Mouse (Mus musculus): ENCODE results near the gene Prpf38b. TPM values are rescaled to one million over a fixed set of nuclear protein-coding genes. Genes with fewer than 3 reads are reported as not detected.
"Not testable (repeated sequence)": the region's sequence is repeated elsewhere in the genome, so short reads cannot be mapped to it uniquely, and the experiment has no call there.

The Prpf38b gene
- total RNA-seq, 2 experiments from 2014 or later = 220 to 371 TPM

DNA sequence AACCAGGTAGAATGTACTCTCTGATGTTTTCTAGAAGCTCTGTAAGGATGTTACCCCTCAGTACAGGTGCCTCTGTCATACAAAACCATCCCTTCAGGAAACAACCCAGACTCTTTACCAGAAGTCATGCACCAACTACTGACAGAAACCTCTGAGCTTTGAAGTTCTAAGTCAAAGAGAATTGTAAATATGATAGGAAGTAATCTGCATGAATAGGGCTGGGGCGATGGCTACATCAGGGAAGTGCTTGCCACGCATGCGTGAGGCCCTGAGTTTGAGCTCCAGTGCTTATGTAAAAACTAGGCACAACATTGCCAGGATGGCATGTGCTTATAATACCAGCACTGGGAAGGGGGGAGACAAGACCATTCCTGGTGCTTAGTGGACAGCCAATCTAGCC is 45.9 kb downstream of the Prpf38b start:
- ATAC-seq (replicated peaks; ENCODE audit: low FRiP score, low TSS enrichment, poor library complexity, severe bottlenecking) = no peak

DNA sequence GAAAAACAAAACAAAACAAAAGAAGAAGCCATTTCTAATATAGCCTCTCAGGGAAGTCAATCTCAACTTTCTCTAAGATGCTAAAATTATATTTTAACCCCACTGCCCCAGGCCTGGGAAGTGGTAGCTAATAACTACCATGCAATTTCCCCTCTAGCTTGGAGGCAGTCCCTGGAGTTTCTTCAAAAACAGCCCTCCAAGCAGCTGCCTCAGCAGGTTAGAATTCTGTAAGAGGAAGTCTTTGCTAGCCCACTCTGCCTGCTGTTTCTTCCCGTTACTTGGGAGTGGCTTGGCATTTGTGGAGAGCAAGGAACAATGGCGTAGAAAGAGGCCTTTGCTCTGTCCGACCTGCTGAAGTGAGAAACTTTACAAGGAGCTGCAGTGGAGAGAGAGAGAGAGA is 46.4 kb downstream of the Prpf38b start:
- ATAC-seq (replicated peaks; ENCODE audit: low FRiP score, low TSS enrichment, poor library complexity, severe bottlenecking) = no peak

DNA sequence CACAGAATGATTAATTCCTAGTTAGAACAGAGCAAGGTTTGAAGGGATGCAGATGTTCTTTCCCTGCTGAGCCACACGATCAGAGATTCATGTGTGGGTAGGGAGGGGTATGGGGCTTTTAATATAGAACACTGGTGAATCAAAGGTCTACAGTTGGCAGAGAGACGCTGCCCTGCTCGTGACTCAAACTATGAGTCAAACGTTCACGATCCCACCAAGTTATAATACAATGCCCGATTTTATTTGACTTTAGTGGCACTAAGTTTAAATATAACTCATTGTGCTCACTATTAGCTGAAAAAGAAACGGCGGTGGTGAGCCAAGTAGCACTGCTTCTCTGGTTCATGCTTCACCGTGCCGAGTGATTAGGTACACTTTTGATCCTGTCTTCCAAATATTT is 48.4 kb downstream of the Prpf38b start:
- ATAC-seq (replicated peaks; ENCODE audit: low FRiP score, low TSS enrichment, poor library complexity, severe bottlenecking) = no peak

DNA sequence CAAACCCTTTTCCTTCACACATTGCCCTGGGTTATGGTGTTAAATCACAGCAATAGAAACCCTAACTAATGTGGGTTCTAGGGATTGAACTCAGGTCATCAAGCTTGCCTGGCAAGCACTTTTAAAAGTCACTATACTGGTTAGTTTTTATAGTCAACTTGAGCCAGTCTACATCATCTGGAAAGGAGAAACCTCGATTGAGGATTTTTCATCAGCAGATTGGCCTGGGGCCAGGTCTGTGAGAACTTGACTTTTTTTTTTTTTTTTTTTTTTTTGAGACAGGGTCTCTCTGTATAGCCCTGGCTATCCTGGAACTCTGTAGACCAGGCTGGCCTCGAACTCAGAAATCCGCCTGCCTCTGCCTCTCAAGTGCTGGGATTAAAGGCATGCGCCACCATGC is 49.2 kb downstream of the Prpf38b start:
- ATAC-seq (replicated peaks; ENCODE audit: low FRiP score, low TSS enrichment, poor library complexity, severe bottlenecking) = not testable (repeated sequence)

DNA sequence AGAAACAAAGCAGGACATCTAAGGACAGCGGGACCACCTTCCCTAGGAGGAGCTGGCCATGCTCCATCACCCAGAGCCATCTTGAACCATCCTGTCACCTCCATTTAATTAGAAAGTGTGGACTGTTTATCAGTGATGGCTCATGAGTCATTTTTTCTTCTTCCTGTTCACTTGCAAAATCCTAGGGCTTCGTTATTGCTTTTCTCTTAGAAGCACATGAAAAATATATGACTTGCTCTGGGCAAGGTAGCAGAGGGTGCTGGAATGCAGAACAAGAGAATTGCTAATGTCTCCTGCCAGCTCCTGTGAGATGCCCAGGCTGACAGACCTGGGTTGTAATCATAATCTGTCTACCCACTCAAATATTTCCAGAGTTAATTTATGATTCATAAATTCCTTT is 50.7 kb downstream of the Prpf38b start:
- no peak for ATAC-seq (replicated peaks; ENCODE audit: low FRiP score, low TSS enrichment, poor library complexity, severe bottlenecking)

DNA sequence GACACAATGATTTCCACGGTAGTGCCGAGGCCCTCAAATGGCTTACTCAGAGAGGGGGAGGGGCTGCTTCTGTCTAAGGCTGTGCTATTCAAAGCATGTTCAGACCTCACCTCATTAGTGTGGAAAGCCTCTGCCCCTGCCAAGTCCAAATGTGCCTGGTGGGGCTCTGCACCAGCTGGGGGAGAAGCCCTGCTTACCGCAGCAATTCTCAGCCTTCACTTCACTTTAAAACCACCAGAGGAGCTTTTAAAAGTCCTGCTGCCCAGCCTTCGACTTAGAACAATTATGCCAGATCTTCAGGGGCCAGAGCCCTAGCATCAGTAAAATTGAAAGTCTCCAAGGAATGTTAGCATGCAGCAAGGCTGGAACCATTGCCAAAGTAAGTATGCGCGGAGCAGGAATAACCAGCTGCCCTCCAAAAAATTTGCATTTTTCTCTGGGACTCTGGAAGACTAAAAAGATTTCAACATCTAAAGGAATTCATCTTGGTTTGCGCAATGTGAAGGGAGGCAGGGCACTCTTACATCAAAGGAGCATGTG is 53.2 kb downstream of the Prpf38b start:
- no peak for ATAC-seq (replicated peaks; ENCODE audit: low FRiP score, low TSS enrichment, poor library complexity, severe bottlenecking)

DNA sequence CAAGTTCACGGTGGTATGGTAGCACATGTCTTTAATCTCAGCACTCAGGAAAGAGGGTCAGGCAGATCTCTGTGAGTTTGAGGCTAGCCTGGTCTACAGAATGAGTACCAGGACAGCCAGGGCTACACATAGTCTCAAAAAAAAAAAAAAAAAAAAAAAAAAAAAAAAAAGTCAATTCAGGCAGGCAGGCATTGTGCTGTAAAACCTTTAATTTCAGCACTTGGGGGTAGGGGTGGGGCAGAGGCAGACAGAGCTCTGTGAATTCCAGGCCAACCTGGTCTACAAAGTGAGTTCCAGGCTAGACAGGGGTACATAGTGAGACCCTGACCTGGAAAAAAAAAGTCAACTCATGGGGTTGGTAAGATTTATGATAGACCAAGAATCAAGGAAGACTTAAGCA is 53.8 kb downstream of the Prpf38b start:
- no peak for ATAC-seq (replicated peaks; ENCODE audit: low FRiP score, low TSS enrichment, poor library complexity, severe bottlenecking)

DNA sequence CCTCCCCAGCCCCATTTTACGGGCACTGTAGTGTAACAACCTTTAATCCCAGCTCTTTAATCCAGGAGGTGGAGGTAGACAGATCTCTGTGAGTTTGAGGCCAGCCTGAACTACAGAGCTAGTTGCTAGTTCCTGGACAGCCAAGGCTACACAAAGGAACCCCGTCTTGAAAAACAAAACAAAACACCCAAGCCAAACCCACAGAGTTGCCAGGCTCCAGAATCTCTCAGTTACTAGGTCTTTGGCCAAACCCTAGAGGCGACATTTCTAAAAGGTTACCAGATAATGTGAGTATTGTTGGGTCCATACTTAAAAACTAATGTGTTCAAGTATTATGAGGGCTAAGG is 54.4 kb downstream of the Prpf38b start:
- no peak for ATAC-seq (replicated peaks; ENCODE audit: low FRiP score, low TSS enrichment, poor library complexity, severe bottlenecking)

DNA sequence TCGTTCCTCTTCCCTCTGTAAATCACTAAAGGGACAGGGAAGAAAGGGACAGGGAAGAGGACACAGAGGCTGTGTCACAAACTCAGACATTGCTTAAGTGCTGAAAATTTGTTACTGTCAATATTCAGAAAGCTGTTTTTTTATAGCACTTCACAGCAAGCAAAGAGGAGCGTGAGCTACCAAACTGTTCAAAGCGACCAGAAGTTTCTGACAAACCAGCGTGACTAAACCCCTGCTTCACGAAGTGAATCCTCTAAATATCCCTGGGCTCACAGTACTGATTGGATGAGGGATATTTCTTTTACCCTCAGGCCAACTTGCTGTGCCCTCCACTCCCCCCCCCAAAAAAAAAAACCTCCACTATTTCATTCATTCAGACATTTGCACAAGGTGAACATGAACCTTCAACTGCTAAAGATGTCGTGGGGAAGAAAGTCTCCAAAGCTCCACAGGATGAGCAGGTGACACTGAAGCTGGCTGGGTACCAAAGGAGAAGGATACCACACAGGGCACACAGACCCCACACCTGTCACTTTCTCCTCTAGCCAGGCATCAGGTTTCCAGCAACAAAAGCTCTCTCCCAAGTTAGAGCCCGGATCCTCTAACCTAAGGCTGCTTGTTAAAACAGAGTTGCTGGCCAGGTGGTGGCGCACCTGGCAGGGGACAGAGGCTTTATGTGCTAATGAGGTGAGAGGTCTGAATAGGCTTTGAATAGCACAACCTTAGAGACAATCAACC is 55.0 kb downstream of the Prpf38b start:
- ATAC-seq (replicated peaks; ENCODE audit: low FRiP score, low TSS enrichment, poor library complexity, severe bottlenecking) = peak; percentile 20; the same call in 1 of the 2 replicates

DNA sequence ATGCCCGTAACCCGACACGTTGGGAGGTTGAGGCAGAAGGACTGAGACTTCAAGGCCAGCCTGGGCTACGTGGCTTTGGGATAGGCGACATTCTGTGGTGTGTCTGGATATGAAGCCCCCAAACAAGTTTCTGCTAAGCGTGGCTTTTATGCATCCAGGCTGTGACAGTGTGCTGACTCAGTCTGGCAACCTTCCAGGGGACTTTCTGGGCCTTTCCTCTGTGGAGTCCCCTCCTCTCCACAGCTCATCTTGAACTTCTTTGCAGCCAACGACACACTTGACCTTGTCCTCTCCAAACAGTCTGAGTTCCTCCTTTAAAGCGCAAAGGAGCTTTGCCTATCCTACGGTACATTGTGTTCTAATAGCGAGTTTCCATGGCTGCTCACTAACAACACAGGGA is 55.7 kb downstream of the Prpf38b start:
- ATAC-seq (replicated peaks; ENCODE audit: low FRiP score, low TSS enrichment, poor library complexity, severe bottlenecking) = 0 out of 2 replicates have a peak, but pooled peaks have one; percentile 8

DNA sequence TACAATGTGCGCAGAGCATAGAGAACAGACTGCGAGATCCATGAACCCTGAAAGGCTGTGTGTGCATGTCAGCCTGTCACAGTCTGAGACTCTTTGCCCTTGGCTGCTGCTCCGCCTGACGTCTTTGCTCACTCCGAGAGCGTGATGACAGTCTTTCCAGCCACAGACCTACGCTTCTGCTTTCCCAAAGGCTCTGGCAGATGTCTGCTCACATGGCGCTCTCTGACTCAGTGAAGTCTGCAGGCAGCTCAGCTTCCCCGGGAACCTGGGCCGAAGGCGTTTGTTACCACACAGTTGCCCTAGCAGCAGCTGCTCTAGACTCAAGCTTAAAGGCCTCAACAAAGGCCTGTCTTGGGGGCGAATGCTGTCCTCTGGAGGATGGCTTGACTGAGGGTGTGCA is 56.2 kb downstream of the Prpf38b start:
- ATAC-seq (replicated peaks; ENCODE audit: low FRiP score, low TSS enrichment, poor library complexity, severe bottlenecking) = no peak

DNA sequence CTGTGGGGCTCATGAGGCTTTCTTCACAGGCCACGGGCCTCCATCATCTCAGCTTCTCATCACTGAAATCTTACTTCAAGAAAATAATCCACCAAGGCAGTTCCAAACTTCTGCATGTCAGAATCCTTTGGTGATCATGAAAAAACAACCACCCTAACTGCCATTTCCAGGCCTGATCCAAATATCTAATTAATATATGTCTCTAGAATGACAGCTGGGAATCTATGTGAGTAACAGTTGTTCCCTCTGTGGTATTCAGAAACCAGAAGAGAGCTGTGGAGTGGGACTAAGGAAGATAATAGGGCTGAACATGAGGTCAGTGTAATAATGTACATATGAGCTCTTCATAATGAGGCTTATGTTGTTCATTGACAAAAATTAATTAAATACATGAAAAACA is 58.3 kb downstream of the Prpf38b start:
- no peak for ATAC-seq (replicated peaks; ENCODE audit: low FRiP score, low TSS enrichment, poor library complexity, severe bottlenecking)

Other genes starting within 250 kb of the Prpf38b start
- 35.5 and 68.2 TPM in 2 replicates for gene Gpsm2, start 189.4 kb downstream of the Prpf38b start, total RNA-seq (2014; fragmentation: Nextera tagmentation)
- 31.2 and 56.2 TPM in 2 replicates for gene Gpsm2, start 189.4 kb downstream of the Prpf38b start, total RNA-seq (2017)
- 1.3 and 2.0 TPM in 2 replicates for gene Aknad1, start 172.1 kb downstream of the Prpf38b start, total RNA-seq (2014; fragmentation: Nextera tagmentation)
- gene Aknad1, start 172.1 kb downstream of the Prpf38b start, total RNA-seq (2017) = 1.0 TPM in 1 of 2 replicates, not detected in the other
- gene Stxbp3, start 71.2 kb downstream of the Prpf38b start, total RNA-seq (2014; fragmentation: Nextera tagmentation) = 46.7 and 47.5 TPM in 2 replicates
- 56.6 and 61.3 TPM in 2 replicates for gene Stxbp3, start 71.2 kb downstream of the Prpf38b start, total RNA-seq (2017)
- gene Fndc7, start 21.7 kb downstream of the Prpf38b start, total RNA-seq (2014; fragmentation: Nextera tagmentation) = not detected in 2 replicates
- not detected in 2 replicates for gene Fndc7, start 21.7 kb downstream of the Prpf38b start, total RNA-seq (2017)
- gene Henmt1, start 28.1 kb upstream of the Prpf38b start, total RNA-seq (2014; fragmentation: Nextera tagmentation) = not detected in 2 replicates
- gene Henmt1, start 28.1 kb upstream of the Prpf38b start, total RNA-seq (2017) = not detected in 2 replicates
- not detected in 2 replicates for gene Gm9857, start 28.7 kb upstream of the Prpf38b start, total RNA-seq (2014; fragmentation: Nextera tagmentation)
- not detected in 2 replicates for gene Gm9857, start 28.7 kb upstream of the Prpf38b start, total RNA-seq (2017)
- gene Fam102b, start 115.9 kb upstream of the Prpf38b start, total RNA-seq (2014; fragmentation: Nextera tagmentation) = 5.3 and 5.6 TPM in 2 replicates
- 7.1 and 8.8 TPM in 2 replicates for gene Fam102b, start 115.9 kb upstream of the Prpf38b start, total RNA-seq (2017)
- not detected in 2 replicates for gene Slc25a54, start 168.7 kb upstream of the Prpf38b start, total RNA-seq (2014; fragmentation: Nextera tagmentation)
- gene Slc25a54, start 168.7 kb upstream of the Prpf38b start, total RNA-seq (2017) = not detected in 2 replicates
- 13.5 and 18.8 TPM in 2 replicates for gene Slc25a24, start 211.4 kb upstream of the Prpf38b start, total RNA-seq (2014; fragmentation: Nextera tagmentation)
- gene Slc25a24, start 211.4 kb upstream of the Prpf38b start, total RNA-seq (2017) = 26.7 and 29.9 TPM in 2 replicates

Measured in megakaryocyte-erythroid progenitor cell, adult 5-6 weeks (primary cell).